In the genomic region with DNA sequence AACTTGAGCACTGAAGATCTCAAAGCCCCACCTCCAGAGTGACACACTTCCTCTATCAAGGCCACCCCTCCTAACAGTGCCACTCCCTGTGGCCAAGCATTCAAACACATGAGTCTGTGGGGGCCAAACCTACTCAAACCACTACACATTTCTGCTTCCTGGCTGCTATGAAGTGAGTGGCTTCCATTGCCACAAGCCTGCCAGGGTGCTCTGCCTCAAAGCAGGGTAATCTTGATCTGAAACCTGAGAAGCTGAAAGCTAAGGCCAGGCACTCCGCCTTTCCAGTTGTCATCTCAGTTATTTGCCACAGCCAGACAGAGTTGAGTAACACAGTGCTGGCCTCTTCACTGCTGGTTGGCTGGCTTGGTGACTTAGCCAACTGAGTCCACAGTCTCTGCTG, we compare ENCODE assay signal across 12 mouse cellular contexts.
DNase-seq lines count a peak whose midpoint lies in the region; ATAC-seq and TF ChIP-seq lines count a peak whose summit lies in the region.
"Had no signal": no experiment of that assay in that cellular context is flagged by ENCODE, and none has a peak within 500 bp of the region (broad histone marks: within the 10 kb centered on the region; RNA-seq: fewer than 3 reads in every experiment).

No protein-coding gene starts in this region.

- ATAC-seq in midbrain, embryonic 12.5 days (ENCODE audit: low FRiP score, low read depth), result no peak
- no peak for ATAC-seq in midbrain, embryonic 15.5 days (replicated peaks)

- H3K4me2 ChIP-seq in midbrain, embryonic 12.5 days (replicated peaks), result no peak overlapping the region
- no peak overlapping the region for H3K4me2 ChIP-seq in midbrain, embryonic 15.5 days

- peak overlapping the region; percentile 40; the same call in 1 of the 2 replicates for H3K27ac ChIP-seq in gastrocnemius, adult 2 months
- 0 out of 2 replicates have a peak overlapping the region, but pooled peaks have one; percentile 30 for H3K27ac ChIP-seq in midbrain, embryonic 12.5 days (replicated peaks)
- no peak overlapping the region for H3K27ac ChIP-seq in midbrain, embryonic 15.5 days
- H3K27ac ChIP-seq: macrophage had no signal

- 69% methylated on average over 1 of the region's 1 CpGs for WGBS in midbrain, embryonic 12.5 days
- WGBS in midbrain, embryonic 15.5 days, result 75% methylated on average over 1 of the region's 1 CpGs

- H3K27me3 ChIP-seq in midbrain, embryonic 12.5 days, result no peaks in the 10 kb centered on the region
- H3K27me3 ChIP-seq in midbrain, embryonic 15.5 days (replicated peaks), result no peaks in the 10 kb centered on the region

- H3K4me1 ChIP-seq in midbrain, embryonic 12.5 days, result peaks cover 50% of the 10 kb centered on the region
- H3K4me1 ChIP-seq in midbrain, embryonic 15.5 days, result peaks cover 24% of the 10 kb centered on the region

- no peaks in the 10 kb centered on the region for H3K9me3 ChIP-seq in midbrain, embryonic 12.5 days
- no peaks in the 10 kb centered on the region for H3K9me3 ChIP-seq in midbrain, embryonic 15.5 days

- DNase-seq in gastrocnemius, adult 2 months, result peak; percentile 76
- DNase-seq in gastrocnemius, postnatal 4 days (ENCODE audit: low spot score in 2 of 2), result no peak
- DNase-seq in gastrocnemius, postnatal 14 days, result peak; percentile 49
- no peak for DNase-seq in embryo, embryonic 11 days
- no peak for DNase-seq in layer of hippocampus, postnatal 14 days (ENCODE audit: low spot score in 2 of 2)
- DNase-seq in urinary bladder, adult 2 months (ENCODE audit: low spot score), result no peak
- DNase-seq: cerebellum, postnatal 25 days; kidney, adult 8-10 months; thymus, adult 18-20 months had no signal

- no peak for TF ChIP-seq CTCF in gastrocnemius, adult 2 months (IDR thresholded peaks at IDR 0.05)

- intact Hi-C loops in gastrocnemius, adult 2 months (cut with DNase I), result loop anchor here (1.0 kb wide), 1 partner anchor 75 kb away; no protein-coding TSS in a partner anchor
- intact Hi-C loops in gastrocnemius, postnatal 14 days (cut with DNase I; ENCODE audit: low total_unique reads), result no loop called here

- no peak overlapping the region for H3K4me3 ChIP-seq in gastrocnemius, adult 2 months
- no peak overlapping the region for H3K4me3 ChIP-seq in midbrain, embryonic 12.5 days
- H3K4me3 ChIP-seq in midbrain, embryonic 15.5 days, result no peak overlapping the region

- no peak overlapping the region for H3K9ac ChIP-seq in midbrain, embryonic 12.5 days (replicated peaks)
- no peak overlapping the region for H3K9ac ChIP-seq in midbrain, embryonic 15.5 days

- no peaks in the 10 kb centered on the region for H3K36me3 ChIP-seq in midbrain, embryonic 12.5 days
- no peaks in the 10 kb centered on the region for H3K36me3 ChIP-seq in midbrain, embryonic 15.5 days (replicated peaks)

Comparison
In these comparisons a context has a peak if more than half of its experiments do, and no peak if none do; other contexts are left out.
1. DNase-seq: peak in gastrocnemius, adult 2 months (single experiment) and gastrocnemius, postnatal 14 days (single experiment); none in gastrocnemius, postnatal 4 days (0 of 2), embryo, embryonic 11 days (single experiment), layer of hippocampus, postnatal 14 days (0 of 2) and urinary bladder, adult 2 months (single experiment).